Mouse (Mus musculus): ENCODE measurements around the gene Olfr270.

Gene Olfr270

GRCm38 (mm10) chr4:52964247-52964646, at the start of gene Olfr270:
TSS of gene Olfr270 (plus strand) at chr4:52964547.
- no peak for DNase-seq

GRCm38 (mm10) chr4:52916659-52917310, 47.6 kb upstream of the Olfr270 start:
- DNase-seq, result no peak

GRCm38 (mm10) chr4:52917311-52917688, 47.0 kb upstream of the Olfr270 start:
- DNase-seq, result no peak

GRCm38 (mm10) chr4:52919078-52919477, 45.3 kb upstream of the Olfr270 start, which contains the start of gene Olfr272:
TSS of gene Olfr272 (minus strand) at chr4:52919178.
- no peak for DNase-seq

GRCm38 (mm10) chr4:52930480-52930879, 33.9 kb upstream of the Olfr270 start:
- DNase-seq, result no peak

- no peak for DNase-seq
Observed at GRCm38 (mm10) chr4:52946665-52947064, 17.7 kb upstream of the Olfr270 start.

- DNase-seq, result no peak
Observed at GRCm38 (mm10) chr4:52949005-52949404, 15.3 kb upstream of the Olfr270 start.

- DNase-seq, result peak; percentile 84 to 87
Observed at GRCm38 (mm10) chr4:52958693-52959092, 5.7 kb upstream of the Olfr270 start.

GRCm38 (mm10) chr4:52985216-52985615, 20.9 kb downstream of the Olfr270 start:
- peak; percentile 43 to 50 for DNase-seq

GRCm38 (mm10) chr4:52986266-52986665, 21.9 kb downstream of the Olfr270 start:
- DNase-seq, result peak; percentile 70 to 78

- DNase-seq, result peak in 1 of 2 experiments; percentile 19
Observed at GRCm38 (mm10) chr4:52989248-52989647, 24.9 kb downstream of the Olfr270 start, which contains the start of gene Nipsnap3a. TSS of gene Nipsnap3a (plus strand) at chr4:52989272.

GRCm38 (mm10) chr4:52999449-52999848, 35.1 kb downstream of the Olfr270 start:
- peak; percentile 92 to 94 for DNase-seq

GRCm38 (mm10) chr4:53000154-53000553, 35.8 kb downstream of the Olfr270 start:
- DNase-seq, result no peak

- DNase-seq, result peak in 1 of 2 experiments; percentile 30
Observed at GRCm38 (mm10) chr4:53009183-53009582, 44.8 kb downstream of the Olfr270 start.

- no peak for DNase-seq
Observed at GRCm38 (mm10) chr4:53009871-53010270, 45.5 kb downstream of the Olfr270 start.

- DNase-seq, result peak; percentile 99
Observed at GRCm38 (mm10) chr4:53011732-53012361, 47.5 kb downstream of the Olfr270 start, which contains the start of gene Nipsnap3b. TSS of gene Nipsnap3b (plus strand) at chr4:53011880.

- DNase-seq, result no peak
Observed at GRCm38 (mm10) chr4:53014421-53014820, 50.1 kb downstream of the Olfr270 start.

- no peak for DNase-seq
Observed at GRCm38 (mm10) chr4:53015024-53015423, 50.7 kb downstream of the Olfr270 start.

- no peak for DNase-seq
Observed at GRCm38 (mm10) chr4:53018392-53018791, 54.0 kb downstream of the Olfr270 start.
